Mouse (Mus musculus): ENCODE results near the gene Slc25a31. TPM values are rescaled to one million over a fixed set of nuclear protein-coding genes. Genes with fewer than 3 reads are reported as not detected.

Gene Slc25a31
- total and polyA plus RNA-seq, 3 experiments: not detected

GRCm38 (mm10) chr3:40683171-40683570 lies 25.5 kb upstream of the Slc25a31 start:
- no peak overlapping the region for H3K4me2 ChIP-seq (ENCODE audit: insufficient read depth, low read depth, poor library complexity, severe bottlenecking)

GRCm38 (mm10) chr3:40685855-40686515 lies 22.7 kb upstream of the Slc25a31 start:
- in situ Hi-C loops (cut with MboI; ENCODE audit: low pct_ligation_motif_present, low pct_unique_long_range_greater_than_20kb, low sequenced_read_pairs) (no loop called here), dilution Hi-C loops (cut with MboI; ENCODE audit: extremely low pct_ligation_motif_present, extremely low pct_unique_long_range_greater_than_20kb, low sequenced_read_pairs) (no loop called here)
- Histone ChIP-seq H3K9me3 (replicated peaks; ENCODE audit: low read length) (no peaks in the 10 kb centered on the region), H3K9ac (ENCODE audit: insufficient read depth, low read depth) (no peak overlapping the region), H3K4me1 (ENCODE audit: control insufficient read depth in 1 of 2, insufficient read depth in 2 of 2) (no peaks in the 10 kb centered on the region), H3K4me3 (replicated peaks in 1 of 3; ENCODE audit: low read depth in 2 of 3, low read length in 2 of 3, poor library complexity in 1 of 3) (no peak overlapping the region), H3K27ac (ENCODE audit: insufficient read depth, low read depth) (no peak overlapping the region), H3K36me3 (replicated peaks in 1 of 2; ENCODE audit: control insufficient read depth in 1 of 2, insufficient read depth in 1 of 2, low read length in 1 of 2) (no peaks in the 10 kb centered on the region), H3K4me2 (ENCODE audit: insufficient read depth, low read depth, poor library complexity, severe bottlenecking) (no peak overlapping the region), H3K79me2 (replicated peaks; ENCODE audit: control insufficient read depth, extremely low read depth, insufficient read depth, poor library complexity, severe bottlenecking) (no peaks in the 10 kb centered on the region), H3K27me3 (replicated peaks) (no peaks in the 10 kb centered on the region)
- no peak for DNase-seq (ENCODE audit: extremely low read depth)
- no peak for TF ChIP-seq CTCF (conservative IDR thresholded peaks at IDR 0.05 in 1 of 2, IDR thresholded peaks at IDR 0.05 in 1 of 2; ENCODE audit: low read depth in 2 of 2, low read length in 2 of 2)
- TF ChIP-seq TCF12 (IDR thresholded peaks at IDR 0.05; ENCODE audit: low read depth, low read length): no peak
- TF ChIP-seq HCFC1 (IDR thresholded peaks at IDR 0.05; ENCODE audit: low read depth, low read length): no peak
- no peak for TF ChIP-seq POLR2A (IDR thresholded peaks at IDR 0.05; ENCODE audit: low read depth, low read length)
- TF ChIP-seq ETS1 (conservative IDR thresholded peaks at IDR 0.05; ENCODE audit: low read depth, low read length): no peak
- TF ChIP-seq POLR2AphosphoS2 (IDR thresholded peaks at IDR 0.05; ENCODE audit: low read depth, low read length): no peak
- no peak for TF ChIP-seq CHD2 (IDR thresholded peaks at IDR 0.05; ENCODE audit: low read length)
- TF ChIP-seq JUN (IDR thresholded peaks at IDR 0.05; ENCODE audit: insufficient read depth, low read depth, low read length): no peak
- no peak for TF ChIP-seq SMC3 (IDR thresholded peaks at IDR 0.05; ENCODE audit: low read depth, low read length)
- TF ChIP-seq ELF1 (IDR thresholded peaks at IDR 0.05; ENCODE audit: low read depth, low read length): no peak
- no peak for TF ChIP-seq RCOR1 (conservative IDR thresholded peaks at IDR 0.05; ENCODE audit: low read depth, low read length)
- no peak for TF ChIP-seq USF2 (conservative IDR thresholded peaks at IDR 0.05; ENCODE audit: low read depth, low read length)
- TF ChIP-seq RAD21 (IDR thresholded peaks at IDR 0.05; ENCODE audit: low read depth, low read length): no peak
- TF ChIP-seq PAX5 (IDR thresholded peaks at IDR 0.05; ENCODE audit: low read length): no peak
- no peak for TF ChIP-seq ZNF384 (IDR thresholded peaks at IDR 0.05; ENCODE audit: low read depth, low read length)
- TF ChIP-seq MAX (IDR thresholded peaks at IDR 0.05; ENCODE audit: low read length): no peak
- TF ChIP-seq KAT2A (IDR thresholded peaks at IDR 0.05; ENCODE audit: insufficient replicate concordance, low read length): no peak

More at GRCm38 (mm10) chr3:40683171-40683570, 25.5 kb upstream of the Slc25a31 start:
- dilution Hi-C loops (cut with MboI; ENCODE audit: extremely low pct_ligation_motif_present, extremely low pct_unique_long_range_greater_than_20kb, low sequenced_read_pairs) (no loop called here), in situ Hi-C loops (cut with MboI; ENCODE audit: low pct_ligation_motif_present, low pct_unique_long_range_greater_than_20kb, low sequenced_read_pairs) (no loop called here)
- DNase-seq (ENCODE audit: extremely low read depth): no peak
- no peak for TF ChIP-seq NRF1 (IDR thresholded peaks at IDR 0.05; ENCODE audit: low read depth, low read length)
- no peak for TF ChIP-seq PAX5 (IDR thresholded peaks at IDR 0.05; ENCODE audit: low read length)
- TF ChIP-seq KAT2A (IDR thresholded peaks at IDR 0.05; ENCODE audit: insufficient replicate concordance, low read length): no peak
- TF ChIP-seq GABPA (IDR thresholded peaks at IDR 0.05; ENCODE audit: insufficient replicate concordance, low read depth, low read length): no peak
- TF ChIP-seq CHD1 (IDR thresholded peaks at IDR 0.05; ENCODE audit: low read depth, low read length): no peak
- TF ChIP-seq TCF12 (IDR thresholded peaks at IDR 0.05; ENCODE audit: low read depth, low read length): no peak
- TF ChIP-seq MYC (IDR thresholded peaks at IDR 0.05; ENCODE audit: low read depth, low read length): no peak
- no peak for TF ChIP-seq CHD2 (IDR thresholded peaks at IDR 0.05; ENCODE audit: low read length)
- no peak for TF ChIP-seq SMC3 (IDR thresholded peaks at IDR 0.05; ENCODE audit: low read depth, low read length)
- TF ChIP-seq NELFE (IDR thresholded peaks at IDR 0.05; ENCODE audit: low read depth, low read length): no peak
- no peak for TF ChIP-seq POLR2A (IDR thresholded peaks at IDR 0.05; ENCODE audit: low read depth, low read length)
- TF ChIP-seq JUN (IDR thresholded peaks at IDR 0.05; ENCODE audit: insufficient read depth, low read depth, low read length): no peak
- no peak for TF ChIP-seq MEF2A (IDR thresholded peaks at IDR 0.05; ENCODE audit: borderline replicate concordance, low read depth, low read length)
- TF ChIP-seq RCOR1 (conservative IDR thresholded peaks at IDR 0.05; ENCODE audit: low read depth, low read length): no peak
- TF ChIP-seq ETS1 (conservative IDR thresholded peaks at IDR 0.05; ENCODE audit: low read depth, low read length): no peak
- Histone ChIP-seq H3K27me3 (replicated peaks) (no peaks in the 10 kb centered on the region), H3K27ac (ENCODE audit: insufficient read depth, low read depth) (no peak overlapping the region), H3K79me2 (replicated peaks; ENCODE audit: control insufficient read depth, extremely low read depth, insufficient read depth, poor library complexity, severe bottlenecking) (no peaks in the 10 kb centered on the region), H3K4me1 (ENCODE audit: control insufficient read depth in 1 of 2, insufficient read depth in 2 of 2) (no peaks in the 10 kb centered on the region), H3K4me3 (replicated peaks in 1 of 3; ENCODE audit: low read depth in 2 of 3, low read length in 2 of 3, poor library complexity in 1 of 3) (no peak overlapping the region), H3K9ac (ENCODE audit: insufficient read depth, low read depth) (no peak overlapping the region), H3K9me3 (replicated peaks; ENCODE audit: low read length) (no peaks in the 10 kb centered on the region), H3K36me3 (replicated peaks in 1 of 2; ENCODE audit: control insufficient read depth in 1 of 2, insufficient read depth in 1 of 2, low read length in 1 of 2) (no peaks in the 10 kb centered on the region)
